Mouse (Mus musculus) stomach, embryonic 16.5 days (tissue): Measurements from ENCODE around the gene Myzap. TPM values are rescaled to one million over a fixed set of nuclear protein-coding genes. Genes with fewer than 3 reads are reported as not detected.
"Not testable (repeated sequence)": the region's sequence is repeated elsewhere in the genome, so short reads cannot be mapped to it uniquely, and the experiment has no call there.

Experiments used
- ATAC-seq: fragments of 200-750 bp; cut with Nextera tagmentation; 2 replicates; pipeline ENCODE4 v1.8.0; 2017; ENCODE audit warnings: moderate number of reproducible peaks, moderate TSS enrichment; ENCODE audit not compliant: insufficient read depth, low FRiP score
- H3K27ac ChIP-seq: fragments of 300-500 bp; sonication (generic); 2 replicates; pipeline ENCODE4 v1.5.1; 2014; ENCODE audit warnings: low read length
- H3K27me3 ChIP-seq: fragments of 300-500 bp; sonication (generic); 2 replicates; pipeline ENCODE4 v1.6.1; 2014; ENCODE audit warnings: low read length, control low read depth, mixed read lengths; ENCODE audit not compliant: control insufficient read depth, insufficient read depth
- H3K36me3 ChIP-seq: fragments of 300-500 bp; sonication (generic); 2 replicates; pipeline ENCODE4 v1.6.1; 2014; ENCODE audit warnings: low read length; ENCODE audit not compliant: control insufficient read depth, insufficient read depth
- H3K4me1 ChIP-seq: fragments of 300-500 bp; sonication (generic); 2 replicates; pipeline ENCODE4 v1.6.1; 2014; ENCODE audit warnings: low read length, control low read depth, mixed read lengths; ENCODE audit not compliant: control insufficient read depth, insufficient read depth
- H3K4me2 ChIP-seq: fragments of 300-500 bp; sonication (generic); 2 replicates; pipeline ENCODE4 v1.6.1; 2014; ENCODE audit warnings: low read depth, low read length, mixed read lengths
- H3K4me3 ChIP-seq: fragments of 300-500 bp; sonication (generic); replicated peaks from 2 replicates; pipeline ENCODE4 v1.5.1; 2014; ENCODE audit warnings: mild to moderate bottlenecking, low read length
- H3K9ac ChIP-seq: fragments of 300-500 bp; sonication (generic); 2 replicates; pipeline ENCODE4 v1.6.1; 2014; ENCODE audit warnings: low read length
- H3K9me3 ChIP-seq: fragments of 300-500 bp; sonication (generic); replicated peaks from 2 replicates; pipeline ENCODE4 v1.6.1; 2016; ENCODE audit warnings: low read length, control low read depth; ENCODE audit not compliant: control insufficient read depth
- WGBS: fragments of 180-500 bp; shearing (Covaris S2); extraction: QIAGEN DNeasy Blood & Tissue Kit; methylation state at CpG from one replicate; pipeline ENCODE4 v1.1.7; 2014; 5-methylcytosine and 5-hydroxymethylcytosine counted together
- polyA plus RNA-seq: library from polyadenylated mRNA; unstranded; fragments of >200 nt; fragmentation: Nextera tagmentation; extraction: Ambion mirVana; gene quantifications from 2 replicates; pipeline ENCODE4 v1.2.1, GENCODE M21; 2015

Myzap gene
- polyA plus RNA-seq, 1 experiment from 2014 or later: 16.4 TPM

GRCm38 (mm10) chr9:71624793-71625495 is 32.8 kb upstream of the Myzap start:
- peaks cover 2% of the 10 kb centered on the region; the same call in 1 of the 2 replicates for H3K4me1 ChIP-seq
- no peaks in the 10 kb centered on the region for H3K27me3 ChIP-seq
- no peak overlapping the region for H3K4me2 ChIP-seq
- ATAC-seq: peak; percentile 63; the same call in 1 of the 2 replicates
- H3K9me3 ChIP-seq: no peaks in the 10 kb centered on the region
- H3K9ac ChIP-seq: no peak overlapping the region
- peak overlapping the region; percentile 64 for H3K27ac ChIP-seq
- WGBS: 31% methylated on average over 10 of the region's 10 CpGs
- H3K4me3 ChIP-seq: no peak overlapping the region
- no peaks in the 10 kb centered on the region for H3K36me3 ChIP-seq

- Histone ChIP-seq H3K27ac (peak overlapping the region; percentile 38; the same call in 1 of the 2 replicates), H3K36me3 (no peaks in the 10 kb centered on the region), H3K9ac (no peak overlapping the region), H3K9me3 (no peaks in the 10 kb centered on the region), H3K27me3 (no peaks in the 10 kb centered on the region), H3K4me3 (no peak overlapping the region), H3K4me1 (peaks cover 2% of the 10 kb centered on the region; the same call in 1 of the 2 replicates), H3K4me2 (no peak overlapping the region)
- ATAC-seq: peak; percentile 73; the same call in 1 of the 2 replicates
- 38% methylated on average over 4 of the region's 4 CpGs for WGBS
These were observed 31.9 kb upstream of the Myzap start for GRCm38 (mm10) chr9:71623871-71624569.

GRCm38 (mm10) chr9:71622593-71622992 is 30.4 kb upstream of the Myzap start:
- H3K27ac ChIP-seq: no peak overlapping the region
- no peak overlapping the region for H3K4me3 ChIP-seq
- H3K9ac ChIP-seq: no peak overlapping the region
- no peaks in the 10 kb centered on the region for H3K9me3 ChIP-seq
- H3K4me1 ChIP-seq: peaks cover 2% of the 10 kb centered on the region; the same call in 1 of the 2 replicates
- WGBS: 70% methylated on average over 3 of the region's 3 CpGs
- H3K27me3 ChIP-seq: no peaks in the 10 kb centered on the region
- no peak for ATAC-seq
- no peak overlapping the region for H3K4me2 ChIP-seq
- H3K36me3 ChIP-seq: no peaks in the 10 kb centered on the region

GRCm38 (mm10) chr9:71621968-71622367 is 29.8 kb upstream of the Myzap start:
- ATAC-seq: no peak
- Histone ChIP-seq H3K36me3 (no peaks in the 10 kb centered on the region), H3K9me3 (no peaks in the 10 kb centered on the region), H3K4me2 (no peak overlapping the region), H3K4me1 (peaks cover 2% of the 10 kb centered on the region; the same call in 1 of the 2 replicates), H3K27ac (no peak overlapping the region), H3K4me3 (no peak overlapping the region), H3K27me3 (no peaks in the 10 kb centered on the region), H3K9ac (no peak overlapping the region)
- 82% methylated on average over 4 of the region's 4 CpGs for WGBS

GRCm38 (mm10) chr9:71620116-71620515 is 28.0 kb upstream of the Myzap start:
- not testable (repeated sequence) for H3K27me3 ChIP-seq, H3K4me3 ChIP-seq, H3K4me2 ChIP-seq, H3K4me1 ChIP-seq, H3K27ac ChIP-seq, H3K9ac ChIP-seq, H3K9me3 ChIP-seq, ATAC-seq, H3K36me3 ChIP-seq
- 80% methylated on average over 5 of the region's 5 CpGs for WGBS

GRCm38 (mm10) chr9:71617363-71617762 is 25.2 kb upstream of the Myzap start:
- WGBS: 53% methylated on average over 8 of the region's 8 CpGs
- H3K9me3 ChIP-seq: no peaks in the 10 kb centered on the region
- no peak overlapping the region for H3K4me3 ChIP-seq
- no peaks in the 10 kb centered on the region for H3K36me3 ChIP-seq
- no peaks in the 10 kb centered on the region for H3K4me1 ChIP-seq
- H3K27ac ChIP-seq: no peak overlapping the region
- no peak overlapping the region for H3K4me2 ChIP-seq
- H3K9ac ChIP-seq: no peak overlapping the region
- ATAC-seq: no peak
- no peaks in the 10 kb centered on the region for H3K27me3 ChIP-seq

GRCm38 (mm10) chr9:71616185-71616584 is 24.0 kb upstream of the Myzap start:
- H3K36me3 ChIP-seq: no peaks in the 10 kb centered on the region
- H3K9me3 ChIP-seq: no peaks in the 10 kb centered on the region
- peak; percentile 53; the same call in 1 of the 2 replicates for ATAC-seq
- no peak overlapping the region for H3K27ac ChIP-seq
- 9% methylated on average over 3 of the region's 3 CpGs for WGBS
- no peak overlapping the region for H3K4me2 ChIP-seq
- no peak overlapping the region for H3K9ac ChIP-seq
- no peaks in the 10 kb centered on the region for H3K4me1 ChIP-seq
- no peaks in the 10 kb centered on the region for H3K27me3 ChIP-seq
- no peak overlapping the region for H3K4me3 ChIP-seq

- no peak overlapping the region for H3K4me2 ChIP-seq
- no peak overlapping the region for H3K9ac ChIP-seq
- H3K27ac ChIP-seq: no peak overlapping the region
- H3K4me1 ChIP-seq: no peaks in the 10 kb centered on the region
- 24% methylated on average over 2 of the region's 2 CpGs for WGBS
- H3K36me3 ChIP-seq: no peaks in the 10 kb centered on the region
- H3K9me3 ChIP-seq: no peaks in the 10 kb centered on the region
- no peak overlapping the region for H3K4me3 ChIP-seq
- no peak for ATAC-seq
- no peaks in the 10 kb centered on the region for H3K27me3 ChIP-seq
These were observed 22.5 kb upstream of the Myzap start for GRCm38 (mm10) chr9:71614643-71615042.

- Histone ChIP-seq H3K27me3 (no peaks in the 10 kb centered on the region), H3K4me1 (no peaks in the 10 kb centered on the region), H3K36me3 (no peaks in the 10 kb centered on the region), H3K9me3 (no peaks in the 10 kb centered on the region), H3K9ac (no peak overlapping the region), H3K27ac (no peak overlapping the region), H3K4me2 (no peak overlapping the region), H3K4me3 (no peak overlapping the region)
- no peak for ATAC-seq
- WGBS: 88% methylated on average over 6 of the region's 6 CpGs
These were observed 20.8 kb upstream of the Myzap start for GRCm38 (mm10) chr9:71612981-71613380.
